Mouse (Mus musculus): ENCODE results near the gene Otulin.

- no peak for TF ChIP-seq CTCF (conservative IDR thresholded peaks at IDR 0.05 in 1 of 2, IDR thresholded peaks at IDR 0.05 in 1 of 2; ENCODE audit: low read depth in 2 of 2, low read length in 2 of 2)
- TF ChIP-seq TCF12 (IDR thresholded peaks at IDR 0.05; ENCODE audit: low read depth, low read length) = no peak
- TF ChIP-seq MYC (IDR thresholded peaks at IDR 0.05; ENCODE audit: low read depth, low read length) = no peak
- TF ChIP-seq ETS1 (conservative IDR thresholded peaks at IDR 0.05; ENCODE audit: low read depth, low read length) = no peak
- TF ChIP-seq MAZ (IDR thresholded peaks at IDR 0.05; ENCODE audit: low read depth, low read length) = no peak
- no peak for TF ChIP-seq EP300 (IDR thresholded peaks at IDR 0.05; ENCODE audit: low read length)
- no peak for TF ChIP-seq ZNF384 (IDR thresholded peaks at IDR 0.05; ENCODE audit: low read depth, low read length)
- TF ChIP-seq ZC3H11A (IDR thresholded peaks at IDR 0.05; ENCODE audit: low read depth, low read length) = no peak
- no peak for TF ChIP-seq MXI1 (IDR thresholded peaks at IDR 0.05; ENCODE audit: low read depth, low read length)
- TF ChIP-seq E2F4 (IDR thresholded peaks at IDR 0.05; ENCODE audit: insufficient replicate concordance, low read depth, low read length) = no peak
- no peak for TF ChIP-seq MAX (IDR thresholded peaks at IDR 0.05; ENCODE audit: low read length)
- no peak for TF ChIP-seq ZMIZ1 (IDR thresholded peaks at IDR 0.05; ENCODE audit: low read depth, low read length)
Observed at GRCm38 (mm10) chr15:27565626-27566185, 64.8 kb downstream of the Otulin start.
